In genomic region chr9:116863626-116864025, GRCm38 (mm10) we compare ENCODE assay signal across 8 mouse cellular contexts.
DNase-seq lines count a peak whose midpoint lies in the region; ATAC-seq lines count a peak whose summit lies in the region.

No protein-coding gene starts in this region.

- no peaks in the 10 kb centered on the region for H3K36me3 ChIP-seq in forebrain, embryonic 10.5 days (replicated peaks)
- no peaks in the 10 kb centered on the region for H3K36me3 ChIP-seq in forebrain, embryonic 13.5 days (ENCODE audit: poor library complexity, severe bottlenecking)
- no peaks in the 10 kb centered on the region for H3K36me3 ChIP-seq in midbrain, embryonic 15.5 days (replicated peaks)
- H3K36me3 ChIP-seq in midbrain, embryonic 16.5 days (ENCODE audit: control insufficient read depth, insufficient read depth, low read length), result no peaks in the 10 kb centered on the region

- ATAC-seq in forebrain, embryonic 13.5 days, result no peak
- ATAC-seq in midbrain, embryonic 15.5 days (replicated peaks), result no peak
- ATAC-seq in midbrain, embryonic 16.5 days, result no peak

- no peaks in the 10 kb centered on the region for H3K27me3 ChIP-seq in forebrain, embryonic 10.5 days (ENCODE audit: poor library complexity, severe bottlenecking)
- H3K27me3 ChIP-seq in forebrain, embryonic 13.5 days, result no peaks in the 10 kb centered on the region
- H3K27me3 ChIP-seq in midbrain, embryonic 15.5 days (replicated peaks), result no peaks in the 10 kb centered on the region
- H3K27me3 ChIP-seq in midbrain, embryonic 16.5 days (ENCODE audit: control insufficient read depth, insufficient read depth, low read depth, low read length), result no peaks in the 10 kb centered on the region

- no peak overlapping the region for H3K4me2 ChIP-seq in forebrain, embryonic 13.5 days
- no peak overlapping the region for H3K4me2 ChIP-seq in midbrain, embryonic 15.5 days
- H3K4me2 ChIP-seq in midbrain, embryonic 16.5 days (ENCODE audit: low read length), result no peak overlapping the region

- 88% methylated on average over 4 of the region's 4 CpGs for WGBS in forebrain, embryonic 10.5 days
- WGBS in forebrain, embryonic 13.5 days, result 81% methylated on average over 4 of the region's 4 CpGs
- WGBS in midbrain, embryonic 15.5 days, result 64% methylated on average over 4 of the region's 4 CpGs
- WGBS in midbrain, embryonic 16.5 days, result 54% methylated on average over 4 of the region's 4 CpGs

- H3K9me3 ChIP-seq in forebrain, embryonic 10.5 days, result 0 out of 2 replicates have a peak, but pooled peaks cover 6% of the 10 kb centered on the region
- H3K9me3 ChIP-seq in forebrain, embryonic 13.5 days (replicated peaks), result no peaks in the 10 kb centered on the region
- no peaks in the 10 kb centered on the region for H3K9me3 ChIP-seq in midbrain, embryonic 15.5 days
- 0 out of 2 replicates have a peak, but pooled peaks cover 3% of the 10 kb centered on the region for H3K9me3 ChIP-seq in midbrain, embryonic 16.5 days (replicated peaks; ENCODE audit: control insufficient read depth, low read length, poor library complexity, severe bottlenecking)

- peak; percentile 5 for DNase-seq in forebrain, embryonic 10.5 days (ENCODE audit: extremely low spot score, low spot score)
- DNase-seq in kidney, postnatal 14 days, result peak; percentile 54
- DNase-seq in cerebellum, adult 18-20 months, result no peak
- DNase-seq in left cerebral cortex, adult 18-20 months (ENCODE audit: low spot score in 2 of 2), result no peak
- no peak for DNase-seq in right cerebral cortex, postnatal 10 days (ENCODE audit: low spot score in 2 of 2)

- no peaks in the 10 kb centered on the region for H3K4me1 ChIP-seq in forebrain, embryonic 10.5 days
- H3K4me1 ChIP-seq in forebrain, embryonic 13.5 days, result no peaks in the 10 kb centered on the region
- 0 out of 2 replicates have a peak, but pooled peaks cover 4% of the 10 kb centered on the region for H3K4me1 ChIP-seq in midbrain, embryonic 15.5 days
- H3K4me1 ChIP-seq in midbrain, embryonic 16.5 days (ENCODE audit: control insufficient read depth, insufficient read depth, low read length), result 0 out of 2 replicates have a peak, but pooled peaks cover 2% of the 10 kb centered on the region

- no peak overlapping the region for H3K4me3 ChIP-seq in forebrain, embryonic 10.5 days
- no peak overlapping the region for H3K4me3 ChIP-seq in forebrain, embryonic 13.5 days
- no peak overlapping the region for H3K4me3 ChIP-seq in midbrain, embryonic 15.5 days
- H3K4me3 ChIP-seq in midbrain, embryonic 16.5 days (ENCODE audit: low read depth, low read length), result no peak overlapping the region

- no peak overlapping the region for H3K9ac ChIP-seq in forebrain, embryonic 13.5 days
- no peak overlapping the region for H3K9ac ChIP-seq in midbrain, embryonic 15.5 days
- H3K9ac ChIP-seq in midbrain, embryonic 16.5 days (ENCODE audit: low read depth, low read length), result no peak overlapping the region

- no peak overlapping the region for H3K27ac ChIP-seq in forebrain, embryonic 10.5 days
- H3K27ac ChIP-seq in forebrain, embryonic 13.5 days, result no peak overlapping the region
- 0 out of 2 replicates have a peak overlapping the region, but pooled peaks have one; percentile 4 for H3K27ac ChIP-seq in midbrain, embryonic 15.5 days
- no peak overlapping the region for H3K27ac ChIP-seq in midbrain, embryonic 16.5 days (ENCODE audit: low read length)

Comparison
In these comparisons a context has a peak if more than half of its experiments do, and no peak if none do; other contexts are left out.
1. DNase-seq: peak in forebrain, embryonic 10.5 days (single experiment) and kidney, postnatal 14 days (single experiment); none in cerebellum, adult 18-20 months (0 of 2), left cerebral cortex, adult 18-20 months (0 of 2) and right cerebral cortex, postnatal 10 days (0 of 2).